Comparison of ENCODE assay signal across 9 mouse cellular contexts in the genomic region with DNA sequence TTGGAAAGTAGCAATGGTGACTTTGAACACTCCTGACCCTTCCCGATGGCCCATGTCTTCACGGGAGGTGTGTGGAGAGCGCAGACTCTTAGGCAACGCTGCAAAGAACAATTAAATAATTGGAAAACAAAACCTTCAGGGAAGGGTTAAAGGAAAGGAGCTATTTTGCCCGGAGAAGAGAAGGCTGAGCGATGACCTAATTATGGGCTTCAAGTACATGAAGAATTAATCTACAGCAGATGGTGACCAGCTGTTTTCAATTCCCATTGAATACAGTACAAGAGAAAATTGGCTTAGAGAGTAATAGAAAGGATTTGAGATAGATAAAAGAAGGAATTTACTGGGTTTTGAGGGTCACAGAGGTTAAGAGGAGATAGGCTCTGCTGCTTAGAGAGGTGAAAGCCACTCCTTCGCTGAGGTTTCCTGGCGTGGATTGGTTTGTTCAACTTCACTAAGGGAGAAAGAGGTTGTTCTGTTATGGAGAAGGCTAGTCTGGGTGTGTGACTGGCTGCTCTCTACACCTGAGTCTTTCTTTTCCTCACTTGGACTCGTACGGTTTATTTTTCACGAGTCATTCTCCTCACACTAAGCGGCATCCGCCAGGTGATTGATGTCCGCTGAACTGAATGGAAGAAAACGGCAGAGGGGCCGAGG.
DNase-seq lines count a peak whose midpoint lies in the region; ATAC-seq and TF ChIP-seq lines count a peak whose summit lies in the region.
"Had no signal": no experiment of that assay in that cellular context is flagged by ENCODE, and none has a peak within 500 bp of the region (broad histone marks: within the 10 kb centered on the region; RNA-seq: fewer than 3 reads in every experiment).

No protein-coding gene starts in this region.

- H3K27me3 ChIP-seq in kidney, embryonic 16.5 days (ENCODE audit: insufficient read depth, low read length): no peaks in the 10 kb centered on the region
- 0 out of 2 replicates have a peak, but pooled peaks cover 12% of the 10 kb centered on the region for H3K27me3 ChIP-seq in embryonic facial prominence, embryonic 12.5 days
- no peaks in the 10 kb centered on the region for H3K27me3 ChIP-seq in midbrain, postnatal 0 days (ENCODE audit: insufficient read depth, low read length)

- no peaks in the 10 kb centered on the region for H3K9me3 ChIP-seq in kidney, embryonic 16.5 days (ENCODE audit: low read length)
- no peaks in the 10 kb centered on the region for H3K9me3 ChIP-seq in embryonic facial prominence, embryonic 12.5 days
- H3K9me3 ChIP-seq in midbrain, postnatal 0 days (ENCODE audit: low read length): no peaks in the 10 kb centered on the region

- H3K9ac ChIP-seq in kidney, embryonic 16.5 days (replicated peaks; ENCODE audit: low read length): no peak overlapping the region
- H3K9ac ChIP-seq in embryonic facial prominence, embryonic 12.5 days: no peak overlapping the region
- H3K9ac ChIP-seq in midbrain, postnatal 0 days (replicated peaks; ENCODE audit: low read length, poor library complexity, severe bottlenecking): no peak overlapping the region

- H3K36me3 ChIP-seq in kidney, embryonic 16.5 days (ENCODE audit: insufficient read depth, low read length): no peaks in the 10 kb centered on the region
- no peaks in the 10 kb centered on the region for H3K36me3 ChIP-seq in embryonic facial prominence, embryonic 12.5 days
- no peaks in the 10 kb centered on the region for H3K36me3 ChIP-seq in midbrain, postnatal 0 days (ENCODE audit: insufficient read depth, low read length)

- TF ChIP-seq CTCF in midbrain, postnatal 0 days (IDR thresholded peaks at IDR 0.05): no peak

- WGBS in kidney, embryonic 16.5 days: 57% methylated on average over 16 of the region's 16 CpGs
- WGBS in embryonic facial prominence, embryonic 12.5 days: 24% methylated on average over 16 of the region's 16 CpGs
- 65% methylated on average over 16 of the region's 16 CpGs for WGBS in midbrain, postnatal 0 days

- H3K4me1 ChIP-seq in kidney, embryonic 16.5 days (ENCODE audit: insufficient read depth, low read length): no peaks in the 10 kb centered on the region
- peaks cover 15% of the 10 kb centered on the region for H3K4me1 ChIP-seq in embryonic facial prominence, embryonic 12.5 days
- H3K4me1 ChIP-seq in midbrain, postnatal 0 days (ENCODE audit: insufficient read depth, low read length): no peaks in the 10 kb centered on the region

- H3K27ac ChIP-seq in kidney, embryonic 16.5 days (ENCODE audit: low read length): no peak overlapping the region
- H3K27ac ChIP-seq in embryonic facial prominence, embryonic 12.5 days: no peak overlapping the region
- no peak overlapping the region for H3K27ac ChIP-seq in midbrain, postnatal 0 days (ENCODE audit: low read depth, low read length)

- DNase-seq in embryo, embryonic 10 days (ENCODE audit: low spot score): peak; percentile 58
- no peak for DNase-seq in embryo, embryonic 9.5 days (ENCODE audit: extremely low spot score)
- no peak for DNase-seq in kidney, adult 18-20 months
- peak; percentile 56 for DNase-seq in midbrain, postnatal 0 days (ENCODE audit: low spot score)
- no peak for DNase-seq in layer of hippocampus, postnatal 25 days (ENCODE audit: extremely low spot score in 1 of 2, low spot score in 1 of 2)
- DNase-seq in urinary bladder, postnatal 14 days (ENCODE audit: low spot score): no peak

- ATAC-seq in kidney, embryonic 16.5 days (ENCODE audit: low FRiP score, low TSS enrichment): 0 out of 2 replicates have a peak, but pooled peaks have one; percentile 23
- peak; percentile 50; the same call in 1 of the 2 replicates for ATAC-seq in embryonic facial prominence, embryonic 12.5 days (ENCODE audit: insufficient number of reproducible peaks, insufficient read depth, low FRiP score, low TSS enrichment)
- no peak for ATAC-seq in midbrain, postnatal 0 days (ENCODE audit: low FRiP score)
- ATAC-seq: inflammation-experienced regulatory T-cells, adult 6 months had no signal

- no peak overlapping the region for H3K4me2 ChIP-seq in kidney, embryonic 16.5 days (replicated peaks; ENCODE audit: low read depth, low read length)
- 0 out of 2 replicates have a peak overlapping the region, but pooled peaks have one; percentile 25 for H3K4me2 ChIP-seq in embryonic facial prominence, embryonic 12.5 days (replicated peaks)
- H3K4me2 ChIP-seq in midbrain, postnatal 0 days (ENCODE audit: low read depth, low read length, poor library complexity, severe bottlenecking): no peak overlapping the region

- H3K4me3 ChIP-seq in kidney, embryonic 16.5 days (ENCODE audit: low read length): no peak overlapping the region
- H3K4me3 ChIP-seq in embryonic facial prominence, embryonic 12.5 days: no peak overlapping the region
- no peak overlapping the region for H3K4me3 ChIP-seq in midbrain, postnatal 0 days (ENCODE audit: low read depth, low read length)

Comparison
In these comparisons a context has a peak if more than half of its experiments do, and no peak if none do; other contexts are left out.
1. DNase-seq: peak in embryo, embryonic 10 days (single experiment) and midbrain, postnatal 0 days (single experiment); none in embryo, embryonic 9.5 days (single experiment), kidney, adult 18-20 months (single experiment), layer of hippocampus, postnatal 25 days (0 of 2) and urinary bladder, postnatal 14 days (single experiment).